Mouse (Mus musculus) neural tube, embryonic 14.5 days (tissue): Measurements from ENCODE around the gene Klhdc8a. TPM values are rescaled to one million over a fixed set of nuclear protein-coding genes. Genes with fewer than 3 reads are reported as not detected.

Experiments used
- ATAC-seq: fragments of 200-750 bp; cut with Nextera tagmentation; 2 replicates; pipeline ENCODE4 v1.8.0; 2017; ENCODE audit warnings: low read depth, mild to moderate bottlenecking, moderate TSS enrichment, moderate library complexity
- H3K27ac ChIP-seq: fragments of 300-500 bp; sonication (generic); 2 replicates; pipeline ENCODE4 v1.5.1; 2014; ENCODE audit warnings: low read depth, mild to moderate bottlenecking, control low read depth, low read length, moderate library complexity, mixed read lengths
- H3K27me3 ChIP-seq: fragments of 300-500 bp; sonication (generic); 2 replicates; pipeline ENCODE4 v1.6.1; 2014; ENCODE audit warnings: low read length; ENCODE audit not compliant: control insufficient read depth, insufficient read depth
- H3K36me3 ChIP-seq: fragments of 300-500 bp; sonication (generic); 2 replicates; pipeline ENCODE4 v1.6.1; 2014; ENCODE audit warnings: low read length, mixed read lengths; ENCODE audit not compliant: control insufficient read depth, insufficient read depth
- H3K4me1 ChIP-seq: fragments of 300-500 bp; sonication (generic); 2 replicates; pipeline ENCODE4 v1.6.1; 2014; ENCODE audit warnings: low read length; ENCODE audit not compliant: control insufficient read depth, insufficient read depth
- H3K4me2 ChIP-seq: fragments of 300-500 bp; sonication (generic); 2 replicates; pipeline ENCODE4 v1.6.1; 2014; ENCODE audit warnings: mild to moderate bottlenecking, low read depth, low read length, control low read depth
- H3K4me3 ChIP-seq: fragments of 300-500 bp; sonication (generic); 2 replicates; pipeline ENCODE4 v1.5.1; 2014; ENCODE audit warnings: low read depth, low read length, control low read depth, mixed read lengths
- H3K9ac ChIP-seq: fragments of 300-500 bp; sonication (generic); replicated peaks from 2 replicates; pipeline ENCODE4 v1.6.1; 2014; ENCODE audit warnings: low read depth, mild to moderate bottlenecking, control low read depth, low read length, mixed read lengths
- H3K9me3 ChIP-seq: fragments of 300-500 bp; sonication (generic); 2 replicates; pipeline ENCODE4 v1.6.1; 2016; ENCODE audit warnings: low read length; ENCODE audit not compliant: control insufficient read depth
- WGBS: fragments of 180-500 bp; shearing (Covaris S2); extraction: QIAGEN DNeasy Blood & Tissue Kit; methylation state at CpG from one replicate; pipeline ENCODE4 v1.1.7; 2014; 5-methylcytosine and 5-hydroxymethylcytosine counted together
- polyA plus RNA-seq: library from polyadenylated mRNA; unstranded; fragments of >200 nt; fragmentation: Nextera tagmentation; extraction: Ambion mirVana; gene quantifications from 2 replicates; pipeline ENCODE4 v1.2.1, GENCODE M21; 2014

Klhdc8a gene
- polyA plus RNA-seq, 1 experiment from 2014 or later: 8.4 TPM

DNA sequence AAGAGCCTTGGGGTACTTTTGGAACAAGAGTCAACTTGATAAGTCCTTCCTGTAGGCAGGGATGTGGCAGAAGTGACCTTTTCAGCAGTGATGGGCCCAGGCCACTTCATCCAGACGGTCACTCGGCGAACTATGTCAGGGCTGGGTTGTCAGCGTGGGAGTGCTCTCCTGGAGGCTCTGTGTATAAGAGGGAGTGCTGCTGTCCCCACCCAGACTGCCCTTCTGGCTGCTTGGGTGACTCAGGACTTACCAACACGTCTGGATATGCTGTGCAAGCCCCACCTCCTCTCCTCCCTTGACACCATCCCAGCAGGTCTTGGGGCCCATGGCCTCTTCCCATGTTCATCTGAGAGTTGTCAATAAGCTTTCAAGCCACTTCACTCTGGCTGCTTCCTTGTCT lies 55.0 kb downstream of the Klhdc8a start:
- no peak overlapping the region for H3K9ac ChIP-seq
- no peaks in the 10 kb centered on the region for H3K9me3 ChIP-seq
- H3K4me1 ChIP-seq: no peaks in the 10 kb centered on the region
- H3K4me2 ChIP-seq: no peak overlapping the region
- peaks cover 6% of the 10 kb centered on the region; the same call in 1 of the 2 replicates for H3K36me3 ChIP-seq
- WGBS: 75% methylated on average over 5 of the region's 5 CpGs
- H3K4me3 ChIP-seq: no peak overlapping the region
- H3K27ac ChIP-seq: no peak overlapping the region
- no peak for ATAC-seq
- no peaks in the 10 kb centered on the region for H3K27me3 ChIP-seq

DNA sequence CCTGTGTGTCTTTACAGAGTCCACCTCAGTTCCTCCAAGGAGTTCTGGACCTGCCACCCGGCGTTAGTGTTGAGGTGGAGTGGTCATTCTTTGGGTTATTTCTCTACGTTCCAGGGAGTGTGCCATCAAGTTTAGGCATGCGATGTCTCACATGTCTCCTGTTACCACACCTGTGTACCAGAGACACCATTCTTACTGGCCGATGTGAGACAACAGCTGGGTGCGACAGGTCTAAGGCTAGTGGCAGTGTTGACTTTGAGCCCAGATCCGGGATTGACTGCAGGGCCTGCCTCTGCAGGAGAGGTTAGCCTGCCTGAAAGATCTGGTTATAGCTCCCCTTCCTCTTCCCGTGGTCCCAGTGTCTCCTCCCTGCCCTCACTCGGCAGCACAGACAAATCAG lies 55.8 kb downstream of the Klhdc8a start:
- Histone ChIP-seq H3K4me1 (no peaks in the 10 kb centered on the region), H3K4me3 (no peak overlapping the region), H3K27ac (no peak overlapping the region), H3K36me3 (peaks cover 14% of the 10 kb centered on the region), H3K4me2 (no peak overlapping the region), H3K9ac (no peak overlapping the region), H3K9me3 (no peaks in the 10 kb centered on the region), H3K27me3 (no peaks in the 10 kb centered on the region)
- ATAC-seq: no peak
- WGBS: 80% methylated on average over 9 of the region's 9 CpGs

DNA sequence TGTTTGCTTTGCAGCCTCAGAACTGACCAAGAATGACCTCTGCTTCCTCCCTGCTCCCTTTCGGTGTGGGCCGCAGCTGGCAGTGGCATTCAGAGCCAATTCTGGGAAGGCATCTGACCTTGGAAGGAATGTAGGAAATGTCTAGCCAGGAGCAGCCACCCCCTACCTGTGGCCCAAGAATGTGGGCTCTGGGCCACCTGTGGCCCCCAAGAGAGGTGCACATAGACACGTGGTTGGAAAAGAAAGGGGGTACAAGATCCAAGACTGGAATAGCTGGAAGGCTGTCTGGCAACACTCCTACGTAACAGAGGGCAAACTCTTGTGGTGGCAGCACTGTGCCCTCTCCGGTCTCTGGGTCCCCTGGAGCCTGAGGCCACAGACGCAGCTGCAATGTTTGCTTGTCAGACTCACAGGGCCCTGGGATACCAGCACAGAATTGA lies 56.8 kb downstream of the Klhdc8a start:
- H3K27me3 ChIP-seq: no peaks in the 10 kb centered on the region
- 0 out of 2 replicates have a peak overlapping the region, but pooled peaks have one; percentile 23 for H3K27ac ChIP-seq
- ATAC-seq: no peak
- H3K36me3 ChIP-seq: peaks cover 22% of the 10 kb centered on the region
- H3K9me3 ChIP-seq: no peaks in the 10 kb centered on the region
- no peak overlapping the region for H3K4me2 ChIP-seq
- H3K4me1 ChIP-seq: no peaks in the 10 kb centered on the region
- no peak overlapping the region for H3K4me3 ChIP-seq
- 51% methylated on average over 6 of the region's 6 CpGs for WGBS
- no peak overlapping the region for H3K9ac ChIP-seq

DNA sequence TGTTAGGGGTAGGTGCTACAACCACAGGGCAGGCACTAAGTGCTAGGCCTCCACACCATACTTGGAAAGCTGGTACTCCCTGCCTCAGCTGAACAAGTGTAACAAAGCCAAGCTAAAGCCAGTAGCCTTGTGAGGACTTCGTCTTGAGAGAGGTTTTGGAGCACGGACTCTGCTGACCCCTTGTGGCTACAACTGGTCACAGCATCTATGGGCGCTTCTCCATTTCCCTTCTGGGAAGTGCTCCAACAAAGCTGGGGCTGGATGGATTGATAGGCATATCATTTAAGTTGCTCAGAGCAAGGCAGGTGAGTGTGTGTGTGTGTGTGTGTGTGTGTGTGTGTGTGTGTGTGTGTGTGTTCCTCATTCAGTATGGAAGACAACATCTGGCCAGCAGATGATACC lies 57.4 kb downstream of the Klhdc8a start:
- 0% methylated on average over 3 of the region's 3 CpGs for WGBS
- Histone ChIP-seq H3K36me3 (peaks cover 29% of the 10 kb centered on the region), H3K4me3 (no peak overlapping the region), H3K27ac (0 out of 2 replicates have a peak overlapping the region, but pooled peaks have one; percentile 23), H3K27me3 (no peaks in the 10 kb centered on the region), H3K4me1 (no peaks in the 10 kb centered on the region), H3K4me2 (no peak overlapping the region), H3K9ac (no peak overlapping the region), H3K9me3 (no peaks in the 10 kb centered on the region)
- peak; percentile 87 for ATAC-seq

DNA sequence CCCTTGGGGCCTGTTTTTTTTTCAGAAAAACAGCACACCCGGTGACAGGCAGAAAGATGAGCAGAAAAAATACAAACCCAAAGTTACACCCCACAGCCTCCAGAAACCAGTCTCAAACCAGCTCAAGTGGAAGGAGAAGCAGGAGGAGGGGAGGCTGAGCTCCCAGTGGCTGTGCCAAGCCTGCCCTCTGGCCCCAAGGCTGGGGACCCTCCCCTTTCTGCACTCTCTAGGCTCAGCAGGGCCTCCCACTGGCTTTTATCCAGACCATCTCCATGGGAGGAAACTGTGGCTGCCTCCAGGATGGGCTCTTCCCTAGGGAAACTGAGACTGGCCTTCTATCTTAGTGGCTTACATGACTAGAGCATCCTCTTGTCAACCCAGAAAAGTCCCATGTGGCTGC lies 58.4 kb downstream of the Klhdc8a start:
- no peak overlapping the region for H3K4me2 ChIP-seq
- WGBS: 67% methylated on average over 1 of the region's 1 CpGs
- no peaks in the 10 kb centered on the region for H3K4me1 ChIP-seq
- H3K27me3 ChIP-seq: no peaks in the 10 kb centered on the region
- no peak overlapping the region for H3K4me3 ChIP-seq
- no peaks in the 10 kb centered on the region for H3K9me3 ChIP-seq
- no peak overlapping the region for H3K9ac ChIP-seq
- ATAC-seq: no peak
- H3K27ac ChIP-seq: no peak overlapping the region
- peaks cover 31% of the 10 kb centered on the region for H3K36me3 ChIP-seq

Other genes starting within 250 kb of the Klhdc8a start
- gene Mfsd4a, start 230.6 kb upstream of the Klhdc8a start, polyA plus RNA-seq: 8.5 and 9.4 TPM in 2 replicates
- gene Cdk18, start 158.9 kb upstream of the Klhdc8a start, polyA plus RNA-seq: 0.36 and 0.42 TPM in 2 replicates
- 21.0 and 25.3 TPM in 2 replicates for gene Lemd1, start 107.2 kb upstream of the Klhdc8a start, polyA plus RNA-seq
- 3.6 and 3.8 TPM in 2 replicates for gene AC124108.1, start 107.2 kb upstream of the Klhdc8a start, polyA plus RNA-seq
- gene Gm10188, start 68.9 kb upstream of the Klhdc8a start, polyA plus RNA-seq: 0.74 and 0.76 TPM in 2 replicates
- 7.8 and 8.4 TPM in 2 replicates for gene Nuak2, start 17.5 kb downstream of the Klhdc8a start, polyA plus RNA-seq
- 20.7 and 29.9 TPM in 2 replicates for gene Tmcc2, start 92.7 kb downstream of the Klhdc8a start, polyA plus RNA-seq
- 9.5 and 12.7 TPM in 2 replicates for gene Dstyk, start 118.9 kb downstream of the Klhdc8a start, polyA plus RNA-seq
- 41.9 and 52.7 TPM in 2 replicates for gene Rbbp5, start 178.7 kb downstream of the Klhdc8a start, polyA plus RNA-seq
- gene Tmem81, start 207.6 kb downstream of the Klhdc8a start, polyA plus RNA-seq: 0.60 and 1.3 TPM in 2 replicates
- 18.5 and 43.6 TPM in 2 replicates for gene Cntn2, start 244.6 kb downstream of the Klhdc8a start, polyA plus RNA-seq